Mouse (Mus musculus) lung, adult 2 months (tissue): Measurements from ENCODE around the gene Agl.
"Not testable (repeated sequence)": the region's sequence is repeated elsewhere in the genome, so short reads cannot be mapped to it uniquely, and the experiment has no call there.

Experiments
- CTCF ChIP-seq: fragments of 200-500 bp; IDR thresholded peaks from 2 replicates; pipeline ENCODE4 v1.5.1; 2011; ENCODE audit warnings: mild to moderate bottlenecking, low read length, control low read depth; ENCODE audit not compliant: insufficient read depth
- POLR2A ChIP-seq: fragments of 200-500 bp; IDR thresholded peaks from 2 replicates; pipeline ENCODE4 v1.6.1; 2011; ENCODE audit warnings: low read depth, mild to moderate bottlenecking, control low read depth, low read length, borderline replicate concordance; ENCODE audit errors: extremely low read depth

- TF ChIP-seq POLR2A, CTCF: not testable (repeated sequence)
Observed at GRCm38 (mm10) chr3:116747648-116748047, 60.3 kb downstream of the Agl start.
